Mouse (Mus musculus) limb, embryonic 12.5 days (tissue): ENCODE data around the gene Msrb3. TPM values are rescaled to one million over a fixed set of nuclear protein-coding genes. Genes with fewer than 3 reads are reported as not detected.

Experiments used
- ATAC-seq: fragments of 200-750 bp; cut with Nextera tagmentation; 2 replicates; pipeline ENCODE4 v1.8.0; 2017; ENCODE audit warnings: low read depth, moderate TSS enrichment; ENCODE audit not compliant: insufficient number of reproducible peaks, insufficient read depth, low FRiP score, low TSS enrichment
- H3K27ac ChIP-seq: fragments of 300-500 bp; sonication (generic); 2 replicates; pipeline ENCODE4 v1.5.1; 2016; ENCODE audit warnings: mild to moderate bottlenecking, moderate library complexity
- H3K27me3 ChIP-seq: fragments of 300-500 bp; sonication (generic); 2 replicates; pipeline ENCODE4 v1.6.1; 2016; ENCODE audit warnings: mild to moderate bottlenecking, moderate library complexity
- H3K36me3 ChIP-seq: fragments of 300-500 bp; sonication (generic); 2 replicates; pipeline ENCODE4 v1.6.1; 2016; ENCODE audit warnings: mild to moderate bottlenecking, moderate library complexity
- H3K4me1 ChIP-seq: fragments of 300-500 bp; sonication (generic); replicated peaks from 2 replicates; pipeline ENCODE4 v1.6.1; 2016
- H3K4me2 ChIP-seq: fragments of 300-500 bp; sonication (generic); 2 replicates; pipeline ENCODE4 v1.6.1; 2016; ENCODE audit warnings: mild to moderate bottlenecking, moderate library complexity
- H3K4me3 ChIP-seq: fragments of 300-500 bp; sonication (generic); replicated peaks from 2 replicates; pipeline ENCODE4 v1.5.1; 2016; ENCODE audit warnings: mild to moderate bottlenecking
- H3K9ac ChIP-seq: fragments of 300-500 bp; sonication (generic); replicated peaks from 2 replicates; pipeline ENCODE4 v1.6.1; 2016; ENCODE audit warnings: mild to moderate bottlenecking, moderate library complexity
- H3K9me3 ChIP-seq: fragments of 300-500 bp; sonication (generic); 2 replicates; pipeline ENCODE4 v1.6.1; 2016; ENCODE audit warnings: mild to moderate bottlenecking, moderate library complexity
- WGBS: fragments of 180-500 bp; shearing (Covaris S2); methylation state at CpG from one replicate; pipeline ENCODE4 v1.1.7; 2016; 5-methylcytosine and 5-hydroxymethylcytosine counted together
- polyA plus RNA-seq: library from polyadenylated mRNA; unstranded; fragments of >200 nt; fragmentation: Nextera tagmentation; extraction: Ambion mirVana; gene quantifications from 2 replicates; pipeline ENCODE4 v1.2.1, GENCODE M21; 2016

The Msrb3 gene
- polyA plus RNA-seq = 8.6 and 9.6 TPM in 2 replicates

GRCm38 (mm10) chr10:120898785-120899762, at the start of gene Msrb3:
Gene Msrb3 (minus strand): TSS chr10:120899101.
- Histone ChIP-seq H3K4me3 (peak within 1 kb of the TSS; percentile 74), H3K9ac (peak within 1 kb of the TSS; percentile 82), H3K36me3 (no peaks in the 10 kb centered on the region), H3K27ac (peak within 1 kb of the TSS; percentile 62; the same call in 1 of the 2 replicates), H3K27me3 (peaks cover 11% of the 10 kb centered on the region; the same call in 1 of the 2 replicates), H3K9me3 (no peaks in the 10 kb centered on the region), H3K4me2 (peak within 1 kb of the TSS; percentile 90), H3K4me1 (peaks cover 20% of the 10 kb centered on the region)
- WGBS = 3% methylated on average over 58 of the region's 64 CpGs
- peak; percentile 80 for ATAC-seq

- H3K27ac ChIP-seq = no peak overlapping the region
- no peak overlapping the region for H3K4me3 ChIP-seq
- ATAC-seq = no peak
- H3K4me1 ChIP-seq = peaks cover 11% of the 10 kb centered on the region
- no peak overlapping the region for H3K9ac ChIP-seq
- H3K9me3 ChIP-seq = no peaks in the 10 kb centered on the region
- WGBS = 73% methylated on average over 2 of the region's 2 CpGs
- peaks cover 12% of the 10 kb centered on the region for H3K36me3 ChIP-seq
- no peak overlapping the region for H3K4me2 ChIP-seq
- no peaks in the 10 kb centered on the region for H3K27me3 ChIP-seq
These were observed 49.6 kb upstream of the Msrb3 start for GRCm38 (mm10) chr10:120948461-120948860.

GRCm38 (mm10) chr10:120947842-120948241, 48.9 kb upstream of the Msrb3 start:
- no peak overlapping the region for H3K9ac ChIP-seq
- H3K27ac ChIP-seq = no peak overlapping the region
- ATAC-seq = no peak
- 78% methylated on average over 2 of the region's 2 CpGs for WGBS
- peaks cover 12% of the 10 kb centered on the region for H3K36me3 ChIP-seq
- no peak overlapping the region for H3K4me2 ChIP-seq
- H3K9me3 ChIP-seq = no peaks in the 10 kb centered on the region
- peaks cover 10% of the 10 kb centered on the region for H3K4me1 ChIP-seq
- no peak overlapping the region for H3K4me3 ChIP-seq
- no peaks in the 10 kb centered on the region for H3K27me3 ChIP-seq

GRCm38 (mm10) chr10:120946847-120947246, 47.9 kb upstream of the Msrb3 start:
- Histone ChIP-seq H3K27me3 (no peaks in the 10 kb centered on the region), H3K4me1 (peaks cover 5% of the 10 kb centered on the region; the same call in 1 of the 2 replicates), H3K36me3 (peaks cover 12% of the 10 kb centered on the region), H3K27ac (no peak overlapping the region), H3K4me3 (no peak overlapping the region), H3K9me3 (no peaks in the 10 kb centered on the region), H3K9ac (no peak overlapping the region), H3K4me2 (no peak overlapping the region)
- no peak for ATAC-seq
- 91% methylated on average over 5 of the region's 5 CpGs for WGBS

- Histone ChIP-seq H3K27ac (no peak overlapping the region), H3K9me3 (no peaks in the 10 kb centered on the region), H3K27me3 (no peaks in the 10 kb centered on the region), H3K4me3 (no peak overlapping the region), H3K4me1 (peaks cover 7% of the 10 kb centered on the region; the same call in 1 of the 2 replicates), H3K36me3 (peaks cover 3% of the 10 kb centered on the region; the same call in 1 of the 2 replicates), H3K4me2 (no peak overlapping the region), H3K9ac (no peak overlapping the region)
- no peak for ATAC-seq
- 77% methylated on average over 2 of the region's 2 CpGs for WGBS
These were observed 40.0 kb upstream of the Msrb3 start for GRCm38 (mm10) chr10:120938904-120939208.

- Histone ChIP-seq H3K36me3 (peaks cover 3% of the 10 kb centered on the region; the same call in 1 of the 2 replicates), H3K9me3 (no peaks in the 10 kb centered on the region), H3K4me2 (no peak overlapping the region), H3K4me1 (peaks cover 7% of the 10 kb centered on the region; the same call in 1 of the 2 replicates), H3K9ac (no peak overlapping the region), H3K4me3 (no peak overlapping the region), H3K27ac (no peak overlapping the region), H3K27me3 (no peaks in the 10 kb centered on the region)
- ATAC-seq = no peak
- 47% methylated on average over 19 of the region's 19 CpGs for WGBS
These were observed 39.4 kb upstream of the Msrb3 start for GRCm38 (mm10) chr10:120938077-120938903.

GRCm38 (mm10) chr10:120929536-120929935, 30.6 kb upstream of the Msrb3 start:
- ATAC-seq = no peak
- WGBS = 79% methylated on average over 7 of the region's 7 CpGs
- Histone ChIP-seq H3K36me3 (peaks cover 59% of the 10 kb centered on the region), H3K27ac (no peak overlapping the region), H3K9me3 (no peaks in the 10 kb centered on the region), H3K4me1 (no peaks in the 10 kb centered on the region), H3K27me3 (no peaks in the 10 kb centered on the region), H3K9ac (no peak overlapping the region), H3K4me3 (no peak overlapping the region), H3K4me2 (no peak overlapping the region)

GRCm38 (mm10) chr10:120928183-120928582, 29.3 kb upstream of the Msrb3 start:
- 77% methylated on average over 5 of the region's 5 CpGs for WGBS
- Histone ChIP-seq H3K9me3 (no peaks in the 10 kb centered on the region), H3K36me3 (peaks cover 58% of the 10 kb centered on the region), H3K4me2 (no peak overlapping the region), H3K27me3 (no peaks in the 10 kb centered on the region), H3K4me1 (no peaks in the 10 kb centered on the region), H3K27ac (no peak overlapping the region), H3K4me3 (no peak overlapping the region), H3K9ac (no peak overlapping the region)
- no peak for ATAC-seq

- Histone ChIP-seq H3K27ac (no peak overlapping the region), H3K36me3 (peaks cover 54% of the 10 kb centered on the region)
- WGBS = 90% methylated on average over 8 of the region's 8 CpGs
These were observed 27.3 kb upstream of the Msrb3 start for GRCm38 (mm10) chr10:120926156-120926555.

GRCm38 (mm10) chr10:120921501-120921900, 22.6 kb upstream of the Msrb3 start:
- H3K4me2 ChIP-seq = no peak overlapping the region
- H3K9me3 ChIP-seq = no peaks in the 10 kb centered on the region
- H3K36me3 ChIP-seq = peaks cover 23% of the 10 kb centered on the region
- no peak overlapping the region for H3K9ac ChIP-seq
- WGBS = 86% methylated on average over 2 of the region's 2 CpGs
- ATAC-seq = no peak
- no peak overlapping the region for H3K27ac ChIP-seq
- no peaks in the 10 kb centered on the region for H3K27me3 ChIP-seq
- H3K4me1 ChIP-seq = no peaks in the 10 kb centered on the region
- H3K4me3 ChIP-seq = no peak overlapping the region

More at GRCm38 (mm10) chr10:120926156-120926555, 27.3 kb upstream of the Msrb3 start:
- Histone ChIP-seq H3K27me3 (no peaks in the 10 kb centered on the region), H3K4me3 (no peak overlapping the region), H3K4me2 (no peak overlapping the region), H3K4me1 (no peaks in the 10 kb centered on the region), H3K9ac (no peak overlapping the region), H3K9me3 (no peaks in the 10 kb centered on the region)
- no peak for ATAC-seq

GRCm38 (mm10) chr10:120920604-120921003, 21.7 kb upstream of the Msrb3 start:
- H3K36me3 ChIP-seq = peaks cover 18% of the 10 kb centered on the region
- no peaks in the 10 kb centered on the region for H3K9me3 ChIP-seq
- no peaks in the 10 kb centered on the region for H3K4me1 ChIP-seq
- H3K4me3 ChIP-seq = no peak overlapping the region
- whole genome bisulfite sequencing = 84% methylated on average over 11 of the region's 11 CpGs
- H3K27me3 ChIP-seq = no peaks in the 10 kb centered on the region
- no peak for ATAC-seq
- H3K9ac ChIP-seq = no peak overlapping the region
- no peak overlapping the region for H3K27ac ChIP-seq
- no peak overlapping the region for H3K4me2 ChIP-seq
